Mouse (Mus musculus) activated CD4-positive, CD25-positive, alpha-beta regulatory T cell, adult 4 months (primary cell): ENCODE measurements around the gene Rps6ka1. TPM values are rescaled to one million over a fixed set of nuclear protein-coding genes. Genes with fewer than 3 reads are reported as not detected.

ENCODE experiments used
- ATAC-seq: one replicate; pipeline ENCODE4 v1.8.0; 2017
- polyA plus RNA-seq, 2 experiments: library from polyadenylated mRNA; unstranded; fragments of 100-300 nt; shearing (Covaris generic); gene quantifications; one replicate each; pipeline ENCODE4 v1.2.1; 2017

Gene Rps6ka1
- polyA plus RNA-seq, 2 experiments from 2014 or later, result 96.5 to 113 TPM

DNA sequence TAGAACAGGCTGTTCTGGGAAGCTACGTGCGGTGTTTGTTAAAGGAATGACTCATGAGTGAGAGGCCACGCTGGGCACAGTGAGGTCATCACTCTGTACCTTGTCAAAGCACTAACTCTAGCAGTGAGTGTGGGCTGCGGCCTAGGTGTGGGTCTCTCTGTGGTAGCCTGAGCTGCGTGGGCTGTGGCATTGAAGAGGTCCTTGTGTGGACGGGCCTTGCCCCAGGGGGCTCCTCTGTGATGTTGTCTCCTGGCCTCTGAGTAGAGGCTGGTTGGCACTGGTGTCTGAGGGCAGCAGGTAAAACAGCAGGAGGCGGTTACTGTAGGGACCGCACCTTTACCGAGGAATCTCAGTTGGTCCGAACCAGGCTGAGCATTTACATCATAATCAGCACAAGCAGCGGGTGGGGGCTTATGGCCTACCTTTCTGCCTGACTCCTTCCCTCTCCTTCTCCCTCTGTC, 9.9 kb upstream of the Rps6ka1 start:
- no peak for ATAC-seq

DNA sequence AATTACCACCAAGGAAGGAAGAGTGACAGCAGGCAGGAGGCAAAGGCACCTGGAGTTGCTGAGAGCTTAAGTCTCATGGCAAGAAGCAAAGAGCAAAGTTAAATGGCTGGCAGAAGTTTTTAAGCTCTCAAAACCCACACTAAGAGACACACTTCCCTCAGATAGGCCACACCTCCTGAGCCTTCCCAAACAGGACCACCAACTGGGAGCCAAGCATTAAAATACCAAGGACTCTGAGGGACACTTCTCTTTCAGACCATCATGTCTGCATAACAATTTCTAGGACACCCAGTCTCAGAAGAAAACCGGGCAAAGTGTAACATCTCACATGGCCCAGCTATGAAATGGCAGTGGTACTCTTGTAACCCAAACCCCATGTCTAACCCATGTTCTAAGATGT, 9.4 kb upstream of the Rps6ka1 start:
- no peak for ATAC-seq

DNA sequence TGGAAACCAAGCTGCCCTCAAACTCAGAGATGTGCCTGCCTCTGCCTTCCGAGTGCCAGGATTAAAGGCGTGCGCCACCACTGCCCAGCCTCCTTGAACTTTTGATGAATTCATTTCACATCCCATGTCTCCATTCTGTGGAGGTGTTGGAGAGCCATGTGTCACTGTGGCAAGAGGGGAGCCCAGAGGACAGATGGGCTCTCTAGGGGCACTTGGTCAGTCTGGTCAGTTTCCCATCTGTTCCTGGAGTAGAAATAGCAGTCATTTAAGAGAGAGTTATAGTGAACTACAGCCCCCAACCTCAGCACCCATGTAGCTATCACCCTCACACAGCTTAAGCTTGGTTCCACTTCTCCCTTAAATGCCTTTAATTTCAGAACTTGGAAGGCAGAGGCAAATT, 8.4 kb upstream of the Rps6ka1 start:
- no peak for ATAC-seq

DNA sequence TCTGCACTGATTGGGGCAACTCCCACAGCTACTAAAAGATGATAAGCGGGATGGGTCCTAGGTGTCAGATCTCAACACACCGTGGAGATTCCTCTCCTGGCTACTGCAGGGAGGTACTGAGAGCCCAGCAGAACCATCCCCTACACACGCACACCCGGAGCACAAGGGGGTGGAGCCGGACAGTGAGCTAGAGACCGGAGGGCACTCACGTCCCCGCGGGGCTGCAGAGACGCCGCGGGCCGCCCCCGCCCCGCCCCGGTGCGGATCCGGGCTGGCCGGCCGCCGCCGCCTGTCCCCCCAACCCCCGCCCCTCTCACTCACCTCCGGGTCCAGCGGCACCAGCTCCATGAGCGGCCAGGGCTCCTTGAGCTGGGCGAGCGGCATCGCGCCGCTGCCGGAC, 348 bp downstream of the Rps6ka1 start:
- peak; percentile 41 for ATAC-seq

DNA sequence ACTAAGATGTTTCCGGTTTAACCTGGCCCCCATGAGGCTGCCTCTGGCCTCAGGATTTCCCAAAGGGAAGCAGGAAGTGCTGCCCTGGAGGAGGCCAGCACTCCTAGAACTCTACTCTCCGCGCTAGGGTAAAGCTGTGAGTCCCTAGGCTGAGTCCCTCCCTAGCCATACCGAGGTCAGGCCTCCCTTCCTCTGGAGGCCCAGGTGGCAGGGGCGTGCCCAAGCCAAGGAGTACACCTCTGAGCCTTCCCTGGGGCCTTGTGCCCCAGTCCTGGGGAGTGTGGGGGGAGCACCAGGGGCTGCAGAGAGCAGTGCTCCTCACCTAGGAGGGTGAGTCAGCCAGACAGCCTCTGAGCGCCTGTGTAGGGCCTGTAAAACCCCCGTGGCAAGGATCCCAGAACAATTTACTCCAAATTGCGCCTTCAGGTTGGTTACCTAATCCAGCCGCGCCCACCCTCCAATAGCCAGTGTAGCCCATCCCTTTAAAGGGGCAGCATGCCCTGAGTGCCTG, 1.6 kb downstream of the Rps6ka1 start:
- ATAC-seq, result no peak

DNA sequence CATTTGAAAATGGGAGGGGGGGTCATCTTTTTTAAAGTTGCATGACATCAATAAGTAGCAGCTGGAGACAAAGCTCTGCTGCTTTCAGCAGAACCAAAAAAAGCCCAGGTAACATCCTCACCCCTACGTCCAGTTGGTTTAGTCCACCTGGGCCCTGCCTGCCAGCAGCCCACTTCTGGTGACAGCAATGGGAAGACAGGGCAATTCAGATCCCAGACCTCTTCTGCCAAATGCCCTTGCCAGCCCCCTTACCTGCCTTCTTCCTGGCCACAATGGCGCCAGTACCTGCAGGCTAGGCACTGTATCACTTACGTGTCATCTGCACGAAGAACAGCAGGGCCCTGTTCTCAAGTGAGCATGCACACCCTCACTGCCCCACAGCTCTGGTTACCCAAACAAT, 2.3 kb downstream of the Rps6ka1 start:
- no peak for ATAC-seq

DNA sequence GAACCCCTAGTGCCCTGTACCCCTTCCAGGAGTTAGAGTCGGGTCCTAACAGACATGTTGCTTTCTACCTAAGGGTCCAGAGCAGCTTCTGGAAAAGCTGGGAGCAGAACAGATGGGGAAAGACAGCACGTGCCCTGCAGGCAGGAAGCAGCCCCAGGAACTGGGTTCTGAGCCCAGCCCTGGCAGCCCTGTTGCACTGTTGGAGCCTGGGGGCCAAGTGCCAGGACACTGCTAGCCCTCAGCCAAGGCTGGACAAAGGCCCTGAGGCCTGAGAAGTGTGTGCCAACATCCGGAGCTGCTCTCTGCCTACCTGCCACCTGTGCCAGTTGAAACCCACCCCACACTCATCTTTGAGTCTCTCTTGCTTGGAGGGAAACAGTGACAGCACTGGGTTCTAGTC, 2.7 kb downstream of the Rps6ka1 start:
- no peak for ATAC-seq

DNA sequence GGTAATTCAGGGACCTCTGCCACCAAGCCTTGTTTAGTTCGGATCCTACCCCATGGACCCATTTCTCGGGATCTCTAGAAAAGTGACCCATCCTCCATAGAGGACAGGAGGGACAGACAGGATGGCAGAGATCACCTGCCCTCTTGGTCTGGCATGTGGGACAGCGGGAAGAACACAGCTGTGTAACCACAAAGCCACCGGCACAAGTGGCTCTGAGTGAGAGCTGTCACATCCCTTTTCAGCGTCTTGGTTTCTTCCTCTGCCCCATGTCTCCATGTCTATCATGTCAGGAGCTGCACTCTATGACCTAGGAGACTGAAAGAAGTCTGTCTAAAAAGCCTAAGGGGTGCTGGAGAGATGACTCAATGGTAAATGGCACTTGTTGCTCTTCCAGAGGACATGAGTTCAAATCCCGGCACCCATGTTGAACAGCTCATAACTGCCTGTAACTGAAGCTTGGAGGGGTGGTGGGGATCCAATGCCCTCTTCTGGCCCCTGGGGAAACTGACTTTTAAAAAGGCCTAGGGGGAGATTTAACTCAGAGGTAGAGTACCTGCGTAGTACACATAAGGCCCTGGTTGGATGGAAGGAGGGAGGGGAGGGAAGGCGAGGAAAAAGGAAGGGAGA, 3.4 kb downstream of the Rps6ka1 start:
- no peak for ATAC-seq

DNA sequence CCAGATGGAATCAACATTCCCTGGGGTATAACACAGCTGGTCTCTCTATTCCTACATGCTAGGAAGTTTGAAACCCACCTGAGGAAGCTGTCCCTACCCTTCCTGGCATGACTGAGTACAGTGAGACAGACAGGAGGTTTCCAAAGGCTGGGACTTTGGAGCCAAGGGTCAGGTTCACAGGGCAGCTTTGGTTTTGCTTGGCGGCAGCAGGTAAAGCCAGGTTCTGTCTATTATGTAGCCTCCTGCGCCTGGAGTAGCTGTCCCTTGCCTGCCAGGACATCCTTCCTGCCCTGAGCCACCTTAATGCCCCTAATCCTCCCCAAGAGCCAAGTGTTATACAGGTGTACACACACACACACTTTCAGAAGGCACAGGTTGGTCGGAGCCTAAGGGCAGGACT, 5.7 kb downstream of the Rps6ka1 start:
- ATAC-seq, result no peak

DNA sequence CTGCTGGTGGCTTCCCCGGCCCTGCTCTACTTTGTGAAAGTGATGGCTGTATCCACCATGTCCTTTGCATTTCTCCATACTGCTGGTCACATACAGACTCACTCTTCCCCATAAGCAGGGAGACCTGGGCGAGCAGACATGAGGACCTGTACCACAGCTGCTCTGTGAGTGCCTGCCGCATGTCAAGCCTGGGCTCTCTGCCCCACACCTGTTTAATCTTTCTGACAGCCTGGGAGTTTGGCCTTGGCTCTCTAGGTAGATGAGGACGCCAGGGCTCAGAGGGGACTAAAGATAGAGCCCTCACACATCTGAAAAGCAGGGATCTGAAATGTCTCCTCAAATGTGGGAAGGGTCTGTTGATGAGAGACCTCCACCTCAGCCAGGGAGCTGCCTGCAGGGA, 6.2 kb downstream of the Rps6ka1 start:
- no peak for ATAC-seq

DNA sequence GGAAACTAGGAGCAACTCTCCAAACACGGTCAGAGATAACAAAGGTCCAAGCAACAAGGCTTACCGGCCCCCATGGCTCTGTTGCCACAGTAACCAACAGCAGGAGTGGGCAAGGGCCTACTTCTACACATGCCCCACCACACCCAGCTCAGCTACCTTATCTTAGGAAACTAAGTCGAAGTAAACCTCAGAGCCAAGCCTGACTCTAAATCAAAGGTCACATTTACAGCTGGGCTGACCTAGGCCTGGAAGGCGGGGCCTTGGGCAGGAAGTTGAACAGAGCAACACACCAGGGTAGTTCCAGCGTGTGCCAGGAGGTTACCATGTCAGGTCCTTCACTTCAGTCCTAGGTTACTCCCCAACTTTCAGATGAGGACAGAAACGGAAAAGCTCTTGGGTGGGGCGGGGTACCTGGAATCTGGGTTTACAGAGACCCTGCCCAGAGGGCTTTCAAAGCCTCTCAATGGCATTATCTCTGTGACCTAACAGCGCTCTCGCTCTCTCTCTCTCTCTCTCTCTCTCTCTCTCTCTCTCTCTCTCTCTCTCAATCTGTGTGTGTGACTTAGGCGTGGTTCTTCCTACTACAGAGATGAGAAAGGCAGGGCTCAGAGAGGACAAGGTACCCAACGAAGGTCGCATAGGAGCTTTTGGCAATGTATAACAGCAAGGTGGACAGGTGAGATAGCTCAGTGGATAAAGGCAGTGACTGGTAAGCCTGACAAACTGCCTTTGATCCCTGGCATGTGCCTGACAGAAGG, 8.3 kb downstream of the Rps6ka1 start:
- peak; percentile 97 for ATAC-seq

DNA sequence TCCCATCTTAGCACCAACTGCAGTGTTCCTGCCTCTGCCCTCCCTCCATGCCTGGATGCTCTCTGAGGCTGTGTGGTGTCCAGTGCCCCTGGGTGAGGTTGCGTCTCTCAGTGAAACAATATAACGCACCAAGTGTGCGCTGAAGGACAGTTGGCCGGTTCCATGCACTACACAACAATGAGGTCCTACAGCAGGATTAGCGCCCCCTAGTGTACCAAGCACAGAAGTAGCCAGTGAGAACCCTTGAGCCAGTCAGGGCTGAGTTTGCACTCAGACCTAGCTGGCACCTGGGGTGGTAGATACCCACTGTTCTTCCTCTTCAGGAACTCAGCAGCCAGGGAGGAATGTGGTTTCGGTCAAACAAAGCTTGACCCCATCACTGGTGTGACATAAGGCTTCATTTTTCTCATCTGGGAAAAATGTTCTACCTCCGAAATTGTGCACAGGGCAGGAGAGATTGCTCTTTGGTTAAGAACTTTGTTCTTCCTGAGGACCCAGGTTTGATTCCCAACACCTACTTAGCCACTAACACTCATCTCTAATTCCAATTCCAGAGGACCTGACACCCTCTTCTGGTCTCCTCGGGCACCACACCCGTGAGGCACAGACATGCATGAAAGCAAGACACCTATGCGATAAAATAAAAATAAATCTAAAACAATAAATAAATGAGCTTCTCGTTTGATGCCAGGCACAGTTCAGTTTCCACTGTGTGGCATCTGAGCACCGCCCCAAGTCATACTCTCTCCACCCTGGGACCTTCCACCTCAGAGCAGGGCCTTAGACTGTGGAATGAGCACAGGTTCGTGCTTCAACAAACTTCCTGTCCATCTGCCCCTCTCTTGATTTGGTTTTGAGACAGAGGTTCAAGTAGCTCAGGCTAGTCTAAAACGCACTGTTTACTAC, 9.5 kb downstream of the Rps6ka1 start:
- ATAC-seq, result no peak

DNA sequence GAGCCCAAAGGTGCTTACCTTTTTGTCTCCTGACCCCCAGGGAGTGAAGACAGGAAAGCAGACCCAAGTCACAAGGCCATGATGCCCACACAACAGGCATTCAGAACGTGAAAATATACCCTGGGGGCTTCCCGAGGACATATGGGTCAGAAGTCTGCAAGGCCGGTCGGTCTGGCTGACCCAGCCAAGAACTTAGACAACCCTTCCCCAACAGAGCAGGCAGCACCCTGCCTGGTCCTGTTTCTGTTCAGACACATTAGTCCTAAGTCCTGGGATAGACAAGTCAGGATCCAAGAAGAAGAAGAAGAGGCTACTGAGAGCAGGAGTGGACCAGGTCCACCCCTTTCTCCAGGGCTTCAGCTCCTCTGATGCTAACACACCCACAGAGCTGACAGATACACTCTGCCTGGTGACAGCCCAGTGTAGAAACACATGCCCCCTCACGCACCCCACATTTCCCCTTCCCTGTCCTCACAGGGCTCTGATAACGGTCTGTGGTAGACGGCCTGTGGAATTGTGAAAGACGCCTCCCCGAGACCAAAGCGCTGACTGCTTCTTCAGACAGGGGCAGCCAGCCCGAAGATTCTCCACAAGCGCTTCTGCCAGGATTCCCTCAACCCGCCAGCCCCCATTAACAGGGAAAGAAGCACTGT, 12.6 kb downstream of the Rps6ka1 start:
- ATAC-seq, result no peak

DNA sequence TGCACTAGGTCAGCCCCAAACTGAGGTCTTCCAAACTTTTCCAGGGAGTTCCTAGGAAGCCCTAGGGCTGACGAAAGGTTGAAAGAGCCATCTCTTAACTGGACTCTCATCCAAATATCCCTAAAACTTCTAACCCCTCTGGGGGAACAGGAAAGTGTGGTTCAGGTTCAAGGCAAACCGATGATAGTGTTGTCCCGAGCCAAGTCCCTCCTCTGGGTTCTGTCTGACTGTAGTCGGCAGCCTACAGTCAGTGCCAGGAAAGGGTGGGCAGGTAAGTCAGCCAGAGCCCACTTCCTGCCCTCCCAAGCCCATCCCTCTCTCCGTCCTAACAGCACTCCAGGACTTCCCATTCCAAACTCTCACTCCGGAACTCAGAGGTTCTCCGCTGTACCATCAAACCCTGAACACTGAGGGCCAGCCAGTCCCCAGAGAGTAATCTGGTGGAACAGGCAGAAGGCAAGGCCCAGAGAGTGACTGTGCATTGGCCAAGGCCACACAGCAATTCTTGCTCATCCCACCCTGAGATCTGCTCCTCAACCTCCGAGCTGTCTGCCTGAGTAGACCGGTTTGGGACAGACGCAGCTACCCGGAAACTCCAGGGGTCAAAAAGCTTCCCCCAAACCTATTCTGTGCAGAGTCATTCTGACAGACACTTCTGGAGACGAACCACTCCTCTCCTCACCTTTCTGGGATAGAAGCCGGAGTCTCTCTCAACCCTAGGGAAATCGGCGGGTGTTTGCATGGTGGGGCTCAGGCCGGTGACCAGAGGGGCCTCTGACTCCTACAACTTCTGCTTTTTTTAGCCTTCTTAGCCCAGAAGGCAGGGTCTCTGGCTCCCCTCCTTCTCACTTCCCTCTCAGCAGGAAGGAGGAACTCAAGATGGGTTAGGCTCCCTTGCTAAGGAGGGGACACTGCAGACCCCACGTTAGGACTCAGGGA, 13.4 kb downstream of the Rps6ka1 start:
- no peak for ATAC-seq

DNA sequence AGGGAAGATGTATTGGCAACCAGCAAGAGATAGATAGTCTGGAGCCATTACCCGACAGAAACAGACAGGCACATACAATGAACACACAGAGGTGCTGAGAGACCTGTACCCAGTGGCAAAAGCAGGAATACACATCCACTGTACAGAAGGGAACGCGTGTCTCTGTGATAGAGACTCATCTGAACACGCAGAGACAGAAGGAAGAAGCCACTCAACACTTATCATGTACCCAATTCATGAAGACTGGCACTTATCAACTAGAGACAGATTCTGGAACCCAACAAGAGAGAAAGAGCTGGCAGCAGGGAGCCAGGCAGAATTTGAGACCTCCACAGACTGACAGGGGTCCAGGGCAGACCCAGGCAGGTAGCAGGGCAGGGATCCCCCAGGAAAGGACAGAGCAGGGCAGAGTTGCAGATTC, 14.2 kb downstream of the Rps6ka1 start:
- no peak for ATAC-seq

DNA sequence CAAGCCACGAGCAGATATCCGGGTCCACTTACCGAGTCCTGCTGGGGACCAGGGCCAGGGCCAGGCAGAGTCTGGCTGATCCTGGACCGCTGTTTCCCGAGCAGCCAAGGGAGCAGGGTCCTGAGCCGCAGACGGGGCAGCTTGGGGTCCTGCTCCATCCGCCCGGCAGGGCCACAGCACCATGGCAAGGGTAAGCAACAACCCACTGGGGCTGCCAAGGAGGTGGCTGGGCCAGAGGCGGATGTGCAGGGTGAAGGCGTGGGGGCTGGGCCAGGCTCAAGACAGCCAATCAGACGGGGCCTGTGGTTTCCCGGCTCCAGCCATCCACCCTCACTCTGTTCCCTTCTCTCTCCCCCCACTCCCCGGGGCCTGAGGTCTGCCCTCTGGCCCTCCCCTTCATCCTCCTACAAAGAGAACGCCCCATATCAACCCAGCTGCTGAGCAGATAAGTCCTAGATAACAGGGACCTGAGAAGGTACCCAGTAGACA, 14.7 kb downstream of the Rps6ka1 start:
- peak; percentile 95 for ATAC-seq

DNA sequence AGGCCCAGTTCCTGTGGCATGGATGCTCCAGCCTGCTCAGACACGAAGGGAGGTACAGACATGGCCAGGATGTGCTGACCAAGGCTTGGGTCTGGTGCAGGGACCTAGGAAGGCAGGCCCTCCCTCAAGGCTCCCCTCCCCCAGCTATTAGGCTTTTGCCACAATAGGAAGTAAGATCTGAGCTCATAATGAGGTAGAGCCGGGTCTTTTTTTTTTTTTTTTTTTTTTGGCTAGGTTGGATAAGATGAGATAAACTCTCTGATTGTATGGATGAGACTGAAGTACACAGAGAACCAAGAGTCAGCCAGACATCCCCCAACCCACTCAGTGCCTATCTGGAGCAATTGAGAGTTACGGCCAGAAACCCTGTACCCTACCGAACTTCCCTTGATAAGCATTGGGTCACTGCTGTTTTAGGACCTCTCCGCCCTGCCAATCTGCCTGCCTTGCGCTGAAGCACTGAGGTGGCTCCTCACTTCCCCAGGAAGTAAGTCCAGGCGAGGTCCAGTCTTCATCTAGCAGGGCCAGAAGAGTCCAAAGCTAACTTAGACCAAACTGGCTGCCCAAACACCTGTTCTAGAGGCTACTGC, 15.3 kb downstream of the Rps6ka1 start:
- ATAC-seq, result no peak

DNA sequence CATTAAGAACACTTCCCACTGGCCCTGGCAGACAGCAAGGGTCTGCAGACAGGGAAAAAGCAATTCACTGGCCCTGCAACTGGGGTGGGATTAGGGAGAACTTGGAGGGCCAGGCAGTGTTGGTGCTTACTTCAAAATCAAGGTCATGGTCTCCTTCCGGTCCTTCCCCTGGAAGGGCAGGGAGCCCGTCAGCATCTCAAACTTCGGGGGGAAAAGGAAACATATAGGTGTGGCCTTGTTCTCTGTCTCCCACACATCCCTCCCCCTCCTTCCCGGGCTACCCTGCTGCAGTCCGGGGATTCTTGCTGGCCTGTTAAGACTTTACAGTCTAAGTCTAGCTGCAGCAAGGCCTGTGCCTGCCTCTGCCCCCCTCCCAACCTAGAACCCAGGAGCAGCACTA, 22.4 kb downstream of the Rps6ka1 start:
- ATAC-seq, result no peak

DNA sequence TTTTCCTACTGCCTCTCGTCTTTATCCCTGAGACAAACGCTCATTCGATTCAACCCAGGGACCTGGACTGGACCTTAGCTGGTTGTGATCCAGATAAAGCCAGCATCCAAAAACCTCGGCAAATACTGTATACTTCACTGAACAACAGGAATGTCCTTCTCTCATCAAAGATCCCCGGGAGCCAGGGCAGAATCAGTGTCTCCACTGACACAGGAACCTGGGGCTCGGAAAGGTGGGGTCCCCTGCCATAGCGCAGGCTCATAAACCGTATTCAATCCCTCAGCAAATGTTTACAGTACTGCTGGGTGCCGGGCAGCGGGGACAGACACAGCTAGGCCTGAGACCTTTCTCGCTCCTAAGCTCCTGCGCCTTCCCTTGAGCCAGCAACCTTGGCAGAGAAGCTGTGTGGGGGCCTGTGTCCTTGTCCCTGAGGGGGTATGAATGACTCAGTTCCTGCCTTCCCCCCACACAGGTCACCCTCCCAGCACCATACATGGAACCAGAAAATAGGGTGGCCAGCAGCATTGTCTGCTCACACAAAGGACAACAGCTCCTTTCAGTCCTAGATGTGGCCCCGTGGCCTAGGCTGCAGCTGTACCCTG, 23.1 kb downstream of the Rps6ka1 start:
- no peak for ATAC-seq

DNA sequence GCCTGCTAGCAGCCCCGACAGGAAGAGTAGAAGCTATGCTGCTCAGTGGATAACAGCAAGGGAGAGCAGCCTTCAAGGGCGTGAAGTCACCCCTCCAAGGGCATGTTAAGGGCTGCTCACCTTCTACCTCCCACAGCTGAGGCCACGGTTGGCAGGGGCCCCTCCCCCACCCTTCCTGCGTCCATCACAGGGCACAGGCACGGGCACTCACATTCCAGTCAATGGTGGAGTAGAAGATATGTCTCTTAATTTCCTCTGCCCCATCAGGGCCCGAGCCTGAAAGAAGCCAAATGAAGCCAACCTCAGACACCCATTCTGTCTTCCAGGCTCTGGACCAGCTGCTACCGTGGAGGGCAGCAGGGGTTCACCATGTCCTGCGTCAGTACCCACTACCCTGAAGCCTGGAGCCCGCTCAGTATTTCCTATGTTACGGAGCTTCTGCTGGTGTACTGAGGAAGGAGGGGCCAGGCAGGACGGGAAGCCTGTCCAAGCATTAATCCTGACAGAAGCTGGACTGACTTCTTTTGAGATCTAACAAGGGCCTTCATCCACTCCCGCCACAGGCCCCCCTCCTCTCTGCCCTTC, 23.7 kb downstream of the Rps6ka1 start:
- ATAC-seq, result no peak
